ENCODE assay signal across 9 mouse cellular contexts in the genomic region with DNA sequence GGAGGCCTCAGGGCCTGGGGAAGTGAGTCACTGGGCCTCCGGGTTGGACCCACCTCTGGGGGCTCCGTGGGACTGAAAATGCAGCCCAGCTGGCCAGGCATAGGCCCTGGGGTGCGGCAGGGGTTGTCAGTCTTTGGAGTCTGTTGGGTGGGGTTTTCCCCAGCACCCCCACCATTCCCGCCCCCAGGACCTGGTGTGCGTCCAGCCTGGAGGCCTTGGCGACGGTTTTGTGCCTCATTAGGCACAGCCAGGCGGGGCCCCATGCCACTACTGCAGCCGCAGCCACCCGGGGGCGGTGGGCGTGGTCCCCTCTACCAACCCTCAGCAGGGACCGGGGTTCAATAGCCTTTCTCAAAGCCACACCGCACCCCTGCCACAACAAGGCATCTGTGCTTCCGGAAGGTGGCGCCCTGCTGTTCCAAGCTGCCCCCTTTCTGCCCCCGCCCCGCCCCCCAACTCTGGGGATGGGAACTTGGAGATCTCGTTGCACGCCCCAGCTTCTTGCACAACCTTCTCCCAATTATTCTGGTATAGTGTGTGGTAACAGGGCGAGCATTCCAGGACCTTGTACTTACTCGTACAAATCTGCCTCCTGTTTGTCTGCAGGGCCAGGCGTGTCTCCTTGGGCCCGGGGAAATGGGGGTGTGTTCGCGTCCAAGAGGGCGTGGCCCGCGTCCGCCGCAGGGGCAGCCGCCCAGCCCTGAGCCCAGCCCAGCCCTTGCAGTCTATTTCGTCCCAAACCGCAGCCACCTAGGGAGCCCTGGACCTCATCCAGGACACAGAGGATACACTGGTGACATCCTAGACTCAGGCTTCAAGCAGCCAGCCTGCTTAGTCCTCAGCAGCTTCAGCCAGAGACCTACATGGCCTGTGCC. TPM values are rescaled to one million over a fixed set of nuclear protein-coding genes. Genes with fewer than 3 reads are reported as not detected.
DNase-seq lines count a peak whose midpoint lies in the region; ATAC-seq and TF ChIP-seq lines count a peak whose summit lies in the region.
"Had no signal": no experiment of that assay in that cellular context is flagged by ENCODE, and none has a peak within 500 bp of the region (broad histone marks: within the 10 kb centered on the region; RNA-seq: fewer than 3 reads in every experiment).

No protein-coding gene starts in this region.

- H3K36me3 ChIP-seq in intestine, embryonic 15.5 days: no peaks in the 10 kb centered on the region
- H3K36me3 ChIP-seq in limb, embryonic 12.5 days: no peaks in the 10 kb centered on the region
- H3K36me3 ChIP-seq in midbrain, embryonic 11.5 days (ENCODE audit: control insufficient read depth, insufficient read depth, low read length): no peaks in the 10 kb centered on the region
- no peaks in the 10 kb centered on the region for H3K36me3 ChIP-seq in stomach, embryonic 15.5 days

- 1% methylated on average over 34 of the region's 34 CpGs for WGBS in cerebellum, adult 2 months
- WGBS in intestine, embryonic 15.5 days: 1% methylated on average over 34 of the region's 34 CpGs
- WGBS in limb, embryonic 12.5 days: under 1% methylated on average over 34 of the region's 34 CpGs
- under 1% methylated on average over 34 of the region's 34 CpGs for WGBS in midbrain, embryonic 11.5 days
- under 1% methylated on average over 34 of the region's 34 CpGs for WGBS in stomach, embryonic 15.5 days

- peak overlapping the region; percentile 2 for H3K4me3 ChIP-seq in cerebellum, adult 2 months (replicated peaks; ENCODE audit: insufficient read depth, low read depth, low read length)
- H3K4me3 ChIP-seq in intestine, embryonic 15.5 days (replicated peaks): peak overlapping the region; percentile 43
- H3K4me3 ChIP-seq in limb, embryonic 12.5 days (replicated peaks): peak overlapping the region; percentile 42
- H3K4me3 ChIP-seq in midbrain, embryonic 11.5 days (ENCODE audit: low read depth, low read length): peak overlapping the region; percentile 25
- peak overlapping the region; percentile 45 for H3K4me3 ChIP-seq in stomach, embryonic 15.5 days (replicated peaks)

- no peaks in the 10 kb centered on the region; the same call in 1 of the 2 replicates for H3K4me1 ChIP-seq in cerebellum, adult 2 months (ENCODE audit: control insufficient read depth, insufficient read depth, low read length)
- peaks cover 12% of the 10 kb centered on the region; the same call in 1 of the 2 replicates for H3K4me1 ChIP-seq in intestine, embryonic 15.5 days (replicated peaks)
- peaks cover 17% of the 10 kb centered on the region for H3K4me1 ChIP-seq in limb, embryonic 12.5 days (replicated peaks)
- H3K4me1 ChIP-seq in midbrain, embryonic 11.5 days (ENCODE audit: control insufficient read depth, insufficient read depth, low read length): peaks cover 12% of the 10 kb centered on the region
- peaks cover 11% of the 10 kb centered on the region; the same call in 1 of the 2 replicates for H3K4me1 ChIP-seq in stomach, embryonic 15.5 days

- DNase-seq in cerebellum, adult 2 months: peak; percentile 23 to 25
- DNase-seq in cerebellum, adult 9-10 months: no peak
- peak; percentile 76 for DNase-seq in embryo, embryonic 10.5 days (ENCODE audit: low spot score)
- DNase-seq in heart, adult 11 months: peak; percentile 98
- DNase-seq in midbrain, embryonic 11.5 days (ENCODE audit: low spot score, missing footprints): peak; percentile 92

- H3K4me2 ChIP-seq in intestine, embryonic 15.5 days (replicated peaks): peak overlapping the region; percentile 84
- H3K4me2 ChIP-seq in limb, embryonic 12.5 days: peak overlapping the region; percentile 72
- H3K4me2 ChIP-seq in midbrain, embryonic 11.5 days: peak overlapping the region; percentile 53
- peak overlapping the region; percentile 83 for H3K4me2 ChIP-seq in stomach, embryonic 15.5 days

- H3K9me3 ChIP-seq in intestine, embryonic 15.5 days: no peaks in the 10 kb centered on the region
- H3K9me3 ChIP-seq in limb, embryonic 12.5 days: no peaks in the 10 kb centered on the region
- no peaks in the 10 kb centered on the region for H3K9me3 ChIP-seq in midbrain, embryonic 11.5 days (ENCODE audit: control insufficient read depth, low read length)
- no peaks in the 10 kb centered on the region for H3K9me3 ChIP-seq in stomach, embryonic 15.5 days

- H3K27me3 ChIP-seq in cerebellum, adult 2 months (ENCODE audit: control insufficient read depth, insufficient read depth, low read length): no peaks in the 10 kb centered on the region
- no peaks in the 10 kb centered on the region for H3K27me3 ChIP-seq in intestine, embryonic 15.5 days (replicated peaks)
- no peaks in the 10 kb centered on the region for H3K27me3 ChIP-seq in limb, embryonic 12.5 days
- H3K27me3 ChIP-seq in midbrain, embryonic 11.5 days (ENCODE audit: control insufficient read depth, insufficient read depth, low read length): no peaks in the 10 kb centered on the region
- no peaks in the 10 kb centered on the region for H3K27me3 ChIP-seq in stomach, embryonic 15.5 days (replicated peaks)

- no peak for TF ChIP-seq CTCF in cerebellum, adult 2 months (IDR thresholded peaks at IDR 0.05; ENCODE audit: borderline replicate concordance, insufficient read depth, low read depth, low read length)

- peak overlapping the region; percentile 49 for H3K9ac ChIP-seq in intestine, embryonic 15.5 days
- peak overlapping the region; percentile 60 for H3K9ac ChIP-seq in limb, embryonic 12.5 days (replicated peaks)
- H3K9ac ChIP-seq in midbrain, embryonic 11.5 days (ENCODE audit: low read length): peak overlapping the region; percentile 49
- peak overlapping the region; percentile 32 for H3K9ac ChIP-seq in stomach, embryonic 15.5 days

- ATAC-seq in intestine, embryonic 15.5 days: peak; percentile 92
- ATAC-seq in limb, embryonic 12.5 days (ENCODE audit: insufficient number of reproducible peaks, insufficient read depth, low FRiP score, low TSS enrichment, low read depth): peak; percentile 87
- ATAC-seq in midbrain, embryonic 11.5 days (ENCODE audit: low FRiP score): peak; percentile 90
- peak; percentile 84 for ATAC-seq in stomach, embryonic 15.5 days (ENCODE audit: insufficient read depth, low FRiP score, low read depth)

- H3K27ac ChIP-seq in cerebellum, adult 2 months (ENCODE audit: insufficient read depth, low read length): no peak overlapping the region
- H3K27ac ChIP-seq in intestine, embryonic 15.5 days: peak overlapping the region; percentile 67
- peak overlapping the region; percentile 92 for H3K27ac ChIP-seq in limb, embryonic 12.5 days
- H3K27ac ChIP-seq in midbrain, embryonic 11.5 days (ENCODE audit: low read depth, low read length): no peak overlapping the region
- peak overlapping the region; percentile 90 for H3K27ac ChIP-seq in stomach, embryonic 15.5 days
- H3K27ac ChIP-seq: macrophage had no signal

- TF ChIP-seq POLR2A in cerebellum, adult 2 months (IDR thresholded peaks at IDR 0.05; ENCODE audit: borderline replicate concordance, insufficient read depth, low read length): no peak

RNA-seq across cellular contexts. Expression of gene Kctd15, which starts 26.1 kb away (rescaled TPM):
- polyA plus RNA-seq in cerebellum, adult 2 months (2012; rRNA removed): 16.5 and 17.5 TPM in 2 replicates
- 16.2 and 18.0 TPM in 2 replicates for polyA plus RNA-seq in intestine, embryonic 15.5 days (2015; fragmentation: Nextera tagmentation; extraction: Ambion mirVana)
- polyA plus RNA-seq in limb, embryonic 12.5 days (2016; fragmentation: Nextera tagmentation; extraction: Ambion mirVana): 63.8 and 66.6 TPM in 2 replicates
- 13.6 and 15.9 TPM in 2 replicates for polyA plus RNA-seq in midbrain, embryonic 11.5 days (2014; fragmentation: Nextera tagmentation; extraction: Ambion mirVana)
- polyA plus RNA-seq in stomach, embryonic 15.5 days (2015; fragmentation: Nextera tagmentation; extraction: Ambion mirVana): 19.2 and 20.3 TPM in 2 replicates
- polyA plus RNA-seq: macrophage had no signal

Comparison
In these comparisons a context has a peak if more than half of its experiments do, and no peak if none do; other contexts are left out.
1. H3K27ac ChIP-seq: peak in intestine, embryonic 15.5 days (single experiment), limb, embryonic 12.5 days (single experiment) and stomach, embryonic 15.5 days (single experiment); none in cerebellum, adult 2 months (single experiment) and midbrain, embryonic 11.5 days (single experiment).
2. Peak in every context shown above with its lines, with median percentiles within 50 percentile points of each other: H3K4me3 ChIP-seq, ATAC-seq, H3K4me2 ChIP-seq and H3K9ac ChIP-seq.